Mouse (Mus musculus): ENCODE data around the gene C1rl. TPM values are rescaled to one million over a fixed set of nuclear protein-coding genes. Genes with fewer than 3 reads are reported as not detected.
"Not testable (repeated sequence)": the region's sequence is repeated elsewhere in the genome, so short reads cannot be mapped to it uniquely, and the experiment has no call there.

Gene C1rl
- polyA plus RNA-seq, 1 experiment from 2014 or later, result 0.16 TPM

- Histone ChIP-seq H3K9me3 (replicated peaks; ENCODE audit: control insufficient read depth, low read length) (no peaks in the 10 kb centered on the region), H3K27me3 (ENCODE audit: control insufficient read depth, insufficient read depth, low read length) (no peaks in the 10 kb centered on the region), H3K9ac (ENCODE audit: low read depth, low read length) (no peak overlapping the region), H3K4me1 (ENCODE audit: control insufficient read depth, insufficient read depth, low read length) (no peaks in the 10 kb centered on the region), H3K36me3 (ENCODE audit: control insufficient read depth, insufficient read depth, low read length) (no peaks in the 10 kb centered on the region), H3K27ac (ENCODE audit: low read depth, low read length) (no peak overlapping the region), H3K4me3 (ENCODE audit: low read depth, low read length) (no peak overlapping the region), H3K4me2 (no peak overlapping the region)
- no peak for ATAC-seq (replicated peaks; ENCODE audit: insufficient number of reproducible peaks, low FRiP score, low TSS enrichment)
- WGBS (ENCODE audit: insufficient replicate concordance), result 78% methylated on average over 5 of the region's 5 CpGs
Measured at GRCm38 (mm10) chr6:124502021-124502420, 9.1 kb downstream of the C1rl start.

GRCm38 (mm10) chr6:124505028-124505427 is 12.1 kb downstream of the C1rl start:
- ATAC-seq (replicated peaks; ENCODE audit: insufficient number of reproducible peaks, low FRiP score, low TSS enrichment), result no peak
- no peak overlapping the region for H3K4me2 ChIP-seq
- H3K27me3 ChIP-seq (ENCODE audit: control insufficient read depth, insufficient read depth, low read length), result no peaks in the 10 kb centered on the region

GRCm38 (mm10) chr6:124506991-124507390 is 14.1 kb downstream of the C1rl start:
- Histone ChIP-seq H3K4me3 (ENCODE audit: low read depth, low read length) (no peak overlapping the region), H3K27me3 (ENCODE audit: control insufficient read depth, insufficient read depth, low read length) (no peaks in the 10 kb centered on the region), H3K4me1 (ENCODE audit: control insufficient read depth, insufficient read depth, low read length) (no peaks in the 10 kb centered on the region), H3K9ac (ENCODE audit: low read depth, low read length) (no peak overlapping the region), H3K4me2 (no peak overlapping the region), H3K36me3 (ENCODE audit: control insufficient read depth, insufficient read depth, low read length) (no peaks in the 10 kb centered on the region), H3K9me3 (replicated peaks; ENCODE audit: control insufficient read depth, low read length) (no peaks in the 10 kb centered on the region), H3K27ac (ENCODE audit: low read depth, low read length) (no peak overlapping the region)
- 71% methylated on average over 6 of the region's 6 CpGs for WGBS (ENCODE audit: insufficient replicate concordance)
- no peak for ATAC-seq (replicated peaks; ENCODE audit: insufficient number of reproducible peaks, low FRiP score, low TSS enrichment)

More at GRCm38 (mm10) chr6:124505028-124505427, 12.1 kb downstream of the C1rl start:
- Histone ChIP-seq H3K4me3 (ENCODE audit: low read depth, low read length) (no peak overlapping the region), H3K9me3 (replicated peaks; ENCODE audit: control insufficient read depth, low read length) (no peaks in the 10 kb centered on the region), H3K4me1 (ENCODE audit: control insufficient read depth, insufficient read depth, low read length) (no peaks in the 10 kb centered on the region), H3K36me3 (ENCODE audit: control insufficient read depth, insufficient read depth, low read length) (no peaks in the 10 kb centered on the region), H3K9ac (ENCODE audit: low read depth, low read length) (no peak overlapping the region), H3K27ac (ENCODE audit: low read depth, low read length) (no peak overlapping the region)
- 64% methylated on average over 4 of the region's 4 CpGs for WGBS (ENCODE audit: insufficient replicate concordance)

GRCm38 (mm10) chr6:124508292-124508691 is 15.4 kb downstream of the C1rl start:
- no peak overlapping the region for H3K27ac ChIP-seq (ENCODE audit: low read depth, low read length)
- no peak for ATAC-seq (replicated peaks; ENCODE audit: insufficient number of reproducible peaks, low FRiP score, low TSS enrichment)
- no peaks in the 10 kb centered on the region for H3K27me3 ChIP-seq (ENCODE audit: control insufficient read depth, insufficient read depth, low read length)
- no peak overlapping the region for H3K9ac ChIP-seq (ENCODE audit: low read depth, low read length)
- no peaks in the 10 kb centered on the region for H3K9me3 ChIP-seq (replicated peaks; ENCODE audit: control insufficient read depth, low read length)
- no peaks in the 10 kb centered on the region for H3K4me1 ChIP-seq (ENCODE audit: control insufficient read depth, insufficient read depth, low read length)
- no peak overlapping the region for H3K4me2 ChIP-seq
- no peak overlapping the region for H3K4me3 ChIP-seq (ENCODE audit: low read depth, low read length)
- WGBS (ENCODE audit: insufficient replicate concordance), result 58% methylated on average over 10 of the region's 10 CpGs
- no peaks in the 10 kb centered on the region for H3K36me3 ChIP-seq (ENCODE audit: control insufficient read depth, insufficient read depth, low read length)

- H3K4me1 ChIP-seq (ENCODE audit: control insufficient read depth, insufficient read depth, low read length); H3K9me3 ChIP-seq (replicated peaks; ENCODE audit: control insufficient read depth, low read length); H3K4me2 ChIP-seq; ATAC-seq (replicated peaks; ENCODE audit: insufficient number of reproducible peaks, low FRiP score, low TSS enrichment); H3K9ac ChIP-seq (ENCODE audit: low read depth, low read length); H3K27me3 ChIP-seq (ENCODE audit: control insufficient read depth, insufficient read depth, low read length); H3K36me3 ChIP-seq (ENCODE audit: control insufficient read depth, insufficient read depth, low read length); H3K27ac ChIP-seq (ENCODE audit: low read depth, low read length); H3K4me3 ChIP-seq (ENCODE audit: low read depth, low read length): not testable (repeated sequence)
- WGBS (ENCODE audit: insufficient replicate concordance), result 78% methylated on average over 5 of the region's 5 CpGs
Measured at GRCm38 (mm10) chr6:124509192-124509591, 16.3 kb downstream of the C1rl start.

GRCm38 (mm10) chr6:124511936-124512335 is 19.0 kb downstream of the C1rl start:
- Histone ChIP-seq H3K4me1 (ENCODE audit: control insufficient read depth, insufficient read depth, low read length) (no peaks in the 10 kb centered on the region), H3K9ac (ENCODE audit: low read depth, low read length) (no peak overlapping the region), H3K4me3 (ENCODE audit: low read depth, low read length) (no peak overlapping the region), H3K27ac (ENCODE audit: low read depth, low read length) (no peak overlapping the region), H3K4me2 (no peak overlapping the region; the same call in 1 of the 2 replicates), H3K27me3 (ENCODE audit: control insufficient read depth, insufficient read depth, low read length) (no peaks in the 10 kb centered on the region), H3K9me3 (replicated peaks; ENCODE audit: control insufficient read depth, low read length) (no peaks in the 10 kb centered on the region), H3K36me3 (ENCODE audit: control insufficient read depth, insufficient read depth, low read length) (no peaks in the 10 kb centered on the region)
- ATAC-seq (replicated peaks; ENCODE audit: insufficient number of reproducible peaks, low FRiP score, low TSS enrichment), result no peak
- WGBS (ENCODE audit: insufficient replicate concordance), result 58% methylated on average over 6 of the region's 6 CpGs

- 10% methylated on average over 6 of the region's 6 CpGs for WGBS (ENCODE audit: insufficient replicate concordance)
- Histone ChIP-seq H3K9ac (ENCODE audit: low read depth, low read length) (peak within 1 kb of the TSS; percentile 52; the same call in 1 of the 2 replicates), H3K36me3 (ENCODE audit: control insufficient read depth, insufficient read depth, low read length) (no peaks in the 10 kb centered on the region), H3K4me1 (ENCODE audit: control insufficient read depth, insufficient read depth, low read length) (no peaks in the 10 kb centered on the region), H3K27ac (ENCODE audit: low read depth, low read length) (no peak within 1 kb of the TSS), H3K9me3 (replicated peaks; ENCODE audit: control insufficient read depth, low read length) (no peaks in the 10 kb centered on the region), H3K27me3 (ENCODE audit: control insufficient read depth, insufficient read depth, low read length) (no peaks in the 10 kb centered on the region), H3K4me2 (peak within 1 kb of the TSS; percentile 61), H3K4me3 (ENCODE audit: low read depth, low read length) (peak within 1 kb of the TSS; percentile 22; the same call in 1 of the 2 replicates)
- no peak for ATAC-seq (replicated peaks; ENCODE audit: insufficient number of reproducible peaks, low FRiP score, low TSS enrichment)
Measured at GRCm38 (mm10) chr6:124512355-124512836, 19.5 kb downstream of the C1rl start, which contains the start of gene C1ra. C1ra (plus strand) TSS chr6:124512405.

- not testable (repeated sequence) for H3K4me2 ChIP-seq; ATAC-seq (replicated peaks; ENCODE audit: insufficient number of reproducible peaks, low FRiP score, low TSS enrichment); H3K4me3 ChIP-seq (ENCODE audit: low read depth, low read length); H3K9me3 ChIP-seq (replicated peaks; ENCODE audit: control insufficient read depth, low read length); H3K9ac ChIP-seq (ENCODE audit: low read depth, low read length); H3K4me1 ChIP-seq (ENCODE audit: control insufficient read depth, insufficient read depth, low read length); H3K27ac ChIP-seq (ENCODE audit: low read depth, low read length); H3K27me3 ChIP-seq (ENCODE audit: control insufficient read depth, insufficient read depth, low read length); H3K36me3 ChIP-seq (ENCODE audit: control insufficient read depth, insufficient read depth, low read length)
- 89% methylated on average over 4 of the region's 4 CpGs for WGBS (ENCODE audit: insufficient replicate concordance)
Measured at GRCm38 (mm10) chr6:124517733-124518132, 24.8 kb downstream of the C1rl start.

GRCm38 (mm10) chr6:124522082-124522481 is 29.2 kb downstream of the C1rl start:
- H3K27ac ChIP-seq (ENCODE audit: low read depth, low read length); H3K4me1 ChIP-seq (ENCODE audit: control insufficient read depth, insufficient read depth, low read length); H3K9ac ChIP-seq (ENCODE audit: low read depth, low read length); H3K4me3 ChIP-seq (ENCODE audit: low read depth, low read length); H3K27me3 ChIP-seq (ENCODE audit: control insufficient read depth, insufficient read depth, low read length); H3K36me3 ChIP-seq (ENCODE audit: control insufficient read depth, insufficient read depth, low read length); H3K4me2 ChIP-seq; ATAC-seq (replicated peaks; ENCODE audit: insufficient number of reproducible peaks, low FRiP score, low TSS enrichment); H3K9me3 ChIP-seq (replicated peaks; ENCODE audit: control insufficient read depth, low read length): not testable (repeated sequence)
- 68% methylated on average over 7 of the region's 7 CpGs for WGBS (ENCODE audit: insufficient replicate concordance)
